Mouse (Mus musculus) forebrain, embryonic 10.5 days (tissue): ENCODE results near the gene Stk11ip. TPM values are rescaled to one million over a fixed set of nuclear protein-coding genes. Genes with fewer than 3 reads are reported as not detected.

Experiments
- DNase-seq: peaks from one replicate; pipeline ENCODE4 v3.0.0-alpha.2; 2017; ENCODE audit warnings: low spot score; ENCODE audit errors: extremely low spot score
- H3K27ac ChIP-seq: fragments of 300-500 bp; sonication (generic); 2 replicates; pipeline ENCODE4 v1.5.1; 2016; ENCODE audit warnings: mild to moderate bottlenecking
- H3K27me3 ChIP-seq: fragments of 300-500 bp; sonication (generic); 2 replicates; pipeline ENCODE4 v1.6.1; 2016; ENCODE audit warnings: mild to moderate bottlenecking; ENCODE audit not compliant: poor library complexity, severe bottlenecking
- H3K36me3 ChIP-seq: fragments of 300-500 bp; sonication (generic); replicated peaks from 2 replicates; pipeline ENCODE4 v1.6.1; 2016; ENCODE audit warnings: mild to moderate bottlenecking, moderate library complexity
- H3K4me1 ChIP-seq: fragments of 300-500 bp; sonication (generic); 2 replicates; pipeline ENCODE4 v1.6.1; 2016
- H3K4me3 ChIP-seq: fragments of 300-500 bp; sonication (generic); 2 replicates; pipeline ENCODE4 v1.5.1; 2016; ENCODE audit warnings: mild to moderate bottlenecking, moderate library complexity
- H3K9me3 ChIP-seq: fragments of 300-500 bp; sonication (generic); 2 replicates; pipeline ENCODE4 v1.6.1; 2016; ENCODE audit warnings: mild to moderate bottlenecking, moderate library complexity
- WGBS: fragments of 180-500 bp; shearing (Covaris S2); methylation state at CpG from one replicate; pipeline ENCODE4 v1.1.7; 2016; 5-methylcytosine and 5-hydroxymethylcytosine counted together
- polyA plus RNA-seq: library from polyadenylated mRNA; unstranded; fragments of >200 nt; fragmentation: Nextera tagmentation; extraction: Ambion mirVana; gene quantifications from 2 replicates; pipeline ENCODE4 v1.2.1, GENCODE M21; 2016

Stk11ip gene
- polyA plus RNA-seq, 1 experiment from 2014 or later: 33.2 TPM

GRCm38 (mm10) chr1:75570403-75570802, 49.1 kb downstream of the Stk11ip start:
- H3K4me1 ChIP-seq: no peaks in the 10 kb centered on the region
- H3K9me3 ChIP-seq: no peaks in the 10 kb centered on the region
- 71% methylated on average over 6 of the region's 6 CpGs for WGBS
- no peak overlapping the region for H3K27ac ChIP-seq
- no peaks in the 10 kb centered on the region for H3K36me3 ChIP-seq
- no peak for DNase-seq
- H3K4me3 ChIP-seq: no peak overlapping the region
- H3K27me3 ChIP-seq: no peaks in the 10 kb centered on the region

DNA sequence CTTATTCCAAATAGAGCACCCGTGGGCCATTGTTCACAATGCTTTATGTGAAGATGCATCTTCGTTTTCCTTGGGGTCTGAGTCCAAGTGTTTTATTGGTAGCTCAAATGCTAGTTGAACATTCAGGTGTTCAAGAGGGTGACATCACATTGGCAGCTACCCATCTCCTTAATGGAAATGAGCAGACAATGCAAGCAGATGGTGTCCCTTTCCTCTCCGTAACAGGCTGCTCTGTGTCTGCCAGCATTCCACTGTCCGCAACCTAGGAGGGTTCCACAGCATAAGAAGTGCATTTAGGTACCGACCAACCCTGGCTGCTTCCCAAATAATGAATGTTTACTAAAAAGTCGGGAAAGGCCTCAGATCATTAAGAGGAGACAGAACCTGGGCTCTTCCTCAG, 51.4 kb downstream of the Stk11ip start:
- H3K4me3 ChIP-seq: no peak overlapping the region
- H3K27ac ChIP-seq: no peak overlapping the region
- H3K27me3 ChIP-seq: no peaks in the 10 kb centered on the region
- H3K9me3 ChIP-seq: no peaks in the 10 kb centered on the region
- H3K4me1 ChIP-seq: no peaks in the 10 kb centered on the region
- 86% methylated on average over 6 of the region's 6 CpGs for WGBS
- DNase-seq: no peak
- H3K36me3 ChIP-seq: no peaks in the 10 kb centered on the region

DNA sequence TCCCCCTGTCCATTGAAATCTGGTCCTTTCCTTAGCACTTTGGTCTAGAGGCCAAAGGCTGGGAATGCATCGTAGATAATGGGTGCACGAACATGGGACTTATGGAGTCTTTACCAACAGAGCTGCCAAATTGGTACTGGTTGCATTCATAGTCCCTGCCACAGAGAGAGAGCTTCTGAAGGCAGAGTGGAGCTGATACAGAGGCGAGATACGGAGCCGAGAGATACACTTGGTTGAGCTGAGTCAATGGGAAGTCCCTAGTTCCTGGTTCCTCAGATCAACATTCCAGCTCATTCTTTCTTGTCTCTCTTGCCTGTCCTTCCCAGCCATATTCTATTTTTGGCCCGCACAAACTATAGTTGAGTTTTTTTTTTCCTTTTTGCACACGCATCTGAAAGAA, 52.4 kb downstream of the Stk11ip start:
- Histone ChIP-seq H3K4me3 (no peak overlapping the region), H3K4me1 (no peaks in the 10 kb centered on the region), H3K9me3 (no peaks in the 10 kb centered on the region), H3K27ac (no peak overlapping the region), H3K27me3 (no peaks in the 10 kb centered on the region), H3K36me3 (no peaks in the 10 kb centered on the region)
- 90% methylated on average over 7 of the region's 7 CpGs for WGBS
- no peak for DNase-seq

DNA sequence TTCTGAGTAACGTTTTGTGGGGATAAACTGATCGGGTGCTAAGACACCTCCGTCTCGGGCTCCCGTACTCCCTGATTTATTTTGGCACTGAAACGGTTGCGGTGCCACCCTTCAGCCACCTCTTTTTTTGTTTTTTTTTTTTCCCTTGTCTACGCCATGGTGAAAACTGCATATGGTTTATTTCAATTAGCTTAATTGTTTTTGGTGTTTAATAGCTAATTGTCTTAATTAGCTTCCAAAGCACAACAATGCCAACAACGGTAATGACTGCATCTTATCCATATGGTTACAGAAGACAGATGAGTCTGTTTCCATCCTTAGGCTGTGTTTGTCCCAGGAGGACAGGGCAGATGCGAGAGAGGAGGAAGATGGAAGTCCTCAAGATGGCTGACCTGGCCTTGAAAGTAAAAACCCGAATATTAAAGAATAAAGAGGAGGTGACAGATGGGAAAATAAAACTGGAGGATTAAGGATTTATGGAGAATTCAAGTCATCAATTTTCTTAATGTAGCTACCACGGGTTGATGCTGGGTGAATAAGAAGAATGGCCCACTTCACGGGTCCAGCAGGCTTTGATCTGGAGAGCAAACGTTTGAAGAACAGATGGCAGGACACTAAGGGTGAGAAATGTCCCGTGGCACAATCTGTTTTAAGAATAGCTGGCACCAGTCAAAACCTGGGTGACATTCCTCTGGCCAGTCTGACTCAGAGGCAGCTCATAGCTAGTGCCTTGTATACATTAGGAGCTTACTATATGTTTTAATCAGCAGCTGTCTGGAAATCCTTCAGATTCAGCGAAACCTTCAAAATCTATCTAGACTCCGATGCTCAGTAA, 53.4 kb downstream of the Stk11ip start:
- Histone ChIP-seq H3K36me3 (no peaks in the 10 kb centered on the region), H3K4me3 (no peak overlapping the region), H3K4me1 (no peaks in the 10 kb centered on the region), H3K9me3 (no peaks in the 10 kb centered on the region), H3K27ac (no peak overlapping the region), H3K27me3 (no peaks in the 10 kb centered on the region)
- DNase-seq: no peak
- 86% methylated on average over 17 of the region's 17 CpGs for WGBS

- H3K4me3 ChIP-seq: no peak overlapping the region
- WGBS: 39% methylated on average over 7 of the region's 7 CpGs
- no peak for DNase-seq
- H3K9me3 ChIP-seq: no peaks in the 10 kb centered on the region
- H3K4me1 ChIP-seq: peaks cover 19% of the 10 kb centered on the region
- no peaks in the 10 kb centered on the region for H3K36me3 ChIP-seq
- no peaks in the 10 kb centered on the region for H3K27me3 ChIP-seq
- peak overlapping the region; percentile 53 for H3K27ac ChIP-seq
These were observed 60.8 kb downstream of the Stk11ip start for GRCm38 (mm10) chr1:75581936-75582624.

- peaks cover 19% of the 10 kb centered on the region for H3K4me1 ChIP-seq
- no peak overlapping the region for H3K4me3 ChIP-seq
- peak overlapping the region; percentile 53 for H3K27ac ChIP-seq
- DNase-seq: no peak
- H3K27me3 ChIP-seq: no peaks in the 10 kb centered on the region
- H3K36me3 ChIP-seq: no peaks in the 10 kb centered on the region
- H3K9me3 ChIP-seq: no peaks in the 10 kb centered on the region
- WGBS: 73% methylated on average over 5 of the region's 5 CpGs
These were observed 61.3 kb downstream of the Stk11ip start for GRCm38 (mm10) chr1:75582625-75582956.

DNA sequence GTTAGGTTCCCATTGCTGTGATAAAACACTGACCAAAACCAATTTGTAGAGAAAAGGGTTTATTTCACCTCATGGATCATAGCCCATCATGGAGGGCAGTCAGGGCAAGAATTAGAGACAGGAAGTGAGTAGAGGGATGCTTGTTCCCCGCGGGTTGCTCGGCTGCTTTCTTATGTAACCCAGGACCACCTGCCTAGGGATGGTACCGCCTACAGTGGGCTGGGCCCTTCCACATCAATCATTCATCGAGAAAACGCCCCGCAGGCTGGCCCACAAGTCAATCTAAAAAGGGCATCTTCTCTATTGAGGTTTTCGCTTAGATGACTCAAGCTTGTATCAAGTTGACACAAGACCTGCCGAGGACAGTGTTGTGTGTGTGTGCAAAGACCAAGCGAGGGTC, 61.7 kb downstream of the Stk11ip start:
- H3K27ac ChIP-seq: no peak overlapping the region
- 80% methylated on average over 10 of the region's 10 CpGs for WGBS

GRCm38 (mm10) chr1:75586791-75587190, 65.5 kb downstream of the Stk11ip start:
- Histone ChIP-seq H3K9me3 (no peaks in the 10 kb centered on the region), H3K27ac (no peak overlapping the region), H3K36me3 (no peaks in the 10 kb centered on the region), H3K27me3 (0 out of 2 replicates have a peak, but pooled peaks cover 6% of the 10 kb centered on the region), H3K4me1 (peaks cover 23% of the 10 kb centered on the region), H3K4me3 (no peak overlapping the region)
- WGBS: 91% methylated on average over 3 of the region's 3 CpGs
- DNase-seq: no peak

More for the DNA sequence above, 61.7 kb downstream of the Stk11ip start:
- DNase-seq: no peak
- H3K27me3 ChIP-seq: no peaks in the 10 kb centered on the region
- no peaks in the 10 kb centered on the region for H3K36me3 ChIP-seq
- no peaks in the 10 kb centered on the region for H3K9me3 ChIP-seq
- no peak overlapping the region for H3K4me3 ChIP-seq
- peaks cover 19% of the 10 kb centered on the region for H3K4me1 ChIP-seq

Other genes with a start within 250 kb of the Stk11ip start
- gene Resp18, start 243.1 kb upstream of the Stk11ip start, polyA plus RNA-seq: 2.6 and 3.4 TPM in 2 replicates
- 124 and 126 TPM in 2 replicates for gene Dnpep, start 203.5 kb upstream of the Stk11ip start, polyA plus RNA-seq
- gene Des, start 161.2 kb upstream of the Stk11ip start, polyA plus RNA-seq: 2.6 and 4.3 TPM in 2 replicates
- gene Speg, start 146.2 kb upstream of the Stk11ip start, polyA plus RNA-seq: 23.2 and 29.3 TPM in 2 replicates
- gene Gmppa, start 85.6 kb upstream of the Stk11ip start, polyA plus RNA-seq: 55.9 and 60.1 TPM in 2 replicates
- 3.1 and 3.4 TPM in 2 replicates for gene Asic4, start 71.1 kb upstream of the Stk11ip start, polyA plus RNA-seq
- 20.1 and 20.5 TPM in 2 replicates for gene Chpf, start 42.2 kb upstream of the Stk11ip start, polyA plus RNA-seq
- gene Tmem198, start 42.0 kb upstream of the Stk11ip start, polyA plus RNA-seq: 4.5 and 6.1 TPM in 2 replicates
- 34.5 and 35.8 TPM in 2 replicates for gene Obsl1, start 15.1 kb upstream of the Stk11ip start, polyA plus RNA-seq
- 2.7 and 2.9 TPM in 2 replicates for gene Inha, start 14.5 kb upstream of the Stk11ip start, polyA plus RNA-seq
- gene Slc4a3, start 24.7 kb downstream of the Stk11ip start, polyA plus RNA-seq: 13.6 and 15.0 TPM in 2 replicates